Mouse (Mus musculus) telencephalon, adult 2 months (tissue): ENCODE measurements at regions not wholly inside any gene's neighbourhood (a gene's known extent, or its start where the extent isn't known, plus 50 kb on each side); places are given as distances from the start of the nearest gene placed in this dataset.

ENCODE experiments used
- DNase-seq: peaks from one replicate; pipeline ENCODE4 v3.0.0-alpha.2; 2011; ENCODE audit warnings: low read depth, low spot score

DNA sequence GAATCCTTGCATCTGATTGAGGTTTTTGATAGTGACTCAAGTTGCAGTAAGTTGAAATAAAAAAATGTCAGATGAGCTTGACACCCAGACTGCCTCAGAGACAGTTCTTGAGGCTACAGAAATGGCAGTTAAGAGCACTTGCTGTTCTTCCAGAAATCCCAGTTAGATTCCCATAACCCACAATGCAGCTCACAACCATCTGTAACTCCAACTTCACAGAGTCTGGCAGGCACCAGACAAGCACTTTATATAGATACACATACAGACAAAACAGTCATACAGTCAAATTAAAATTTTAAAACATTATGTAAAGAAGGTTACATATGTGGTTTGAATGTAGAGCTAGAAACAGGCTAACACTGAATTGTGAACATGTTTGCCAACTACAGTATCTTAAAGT, 786.2 kb downstream of the Slc16a7 start:
- peak; percentile 12 for DNase-seq

DNA sequence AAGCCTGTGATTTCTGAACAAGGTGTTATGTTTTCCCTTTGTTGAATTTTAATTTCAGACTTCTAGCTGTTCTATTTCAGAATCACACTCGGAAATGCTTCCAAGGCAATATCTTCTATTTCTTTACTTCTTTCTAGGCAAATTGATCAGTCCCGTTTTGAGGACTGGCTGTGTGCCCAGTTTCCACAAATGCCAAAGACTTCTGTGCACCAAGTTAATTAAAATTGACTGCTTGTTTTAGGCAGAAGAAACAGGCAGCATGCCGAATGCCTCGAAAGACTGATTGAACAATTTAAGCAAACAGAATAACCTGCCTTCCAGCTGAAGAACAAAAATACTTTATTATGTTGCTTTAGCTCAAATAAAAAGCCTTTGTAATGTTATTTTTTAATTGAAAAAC, 818.5 kb downstream of the Slc16a7 start:
- peak; percentile 58 for DNase-seq

DNA sequence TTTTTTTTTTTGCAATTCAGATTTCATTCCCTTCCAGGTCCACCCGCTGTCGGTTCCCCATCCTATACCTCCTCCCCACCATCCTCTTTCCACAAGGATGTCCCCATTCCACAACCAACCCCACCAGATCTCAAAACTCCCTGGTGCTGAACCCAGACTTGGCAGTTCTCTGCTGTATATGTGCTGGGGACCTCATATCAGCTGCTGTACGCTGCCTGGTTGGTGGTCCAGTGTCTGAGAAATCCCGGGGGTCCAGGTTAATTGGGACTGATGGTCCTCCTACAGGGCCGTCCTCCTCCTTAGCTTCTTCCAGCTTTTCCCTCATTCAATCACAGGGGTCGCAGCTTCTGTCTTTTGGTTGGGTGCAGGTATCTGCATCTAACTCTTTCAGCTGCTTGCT, 825.6 kb downstream of the Slc16a7 start:
- DNase-seq: no peak

DNA sequence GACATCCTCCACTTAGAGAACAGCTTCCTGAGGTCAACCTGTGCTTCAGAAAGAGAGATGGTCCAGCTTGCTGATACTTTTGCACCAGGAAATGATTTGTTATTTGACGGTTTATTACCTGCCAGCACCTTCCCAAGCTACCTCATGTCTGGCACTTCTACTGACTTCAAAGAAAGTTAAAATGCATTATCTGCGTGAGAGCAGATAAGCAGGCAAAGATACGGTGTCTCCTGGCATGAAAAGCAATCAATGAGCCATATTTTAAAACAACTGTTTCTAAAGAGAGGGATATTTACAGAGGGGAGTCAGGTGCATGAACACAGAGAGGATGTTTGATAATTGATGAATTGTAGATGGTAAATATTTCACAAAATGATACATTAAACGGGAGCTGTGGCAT, 861.1 kb downstream of the Slc16a7 start:
- DNase-seq: no peak
